Mouse (Mus musculus) G1E (cell line): ENCODE measurements around the gene Eya4.

Source experiments
- CTCF ChIP-seq: IDR thresholded peaks from 2 replicates; pipeline ENCODE4 v1.5.1; 2012; ENCODE audit warnings: low read depth, low read length, inconsistent platforms, mixed read lengths
- GATA1 ChIP-seq: IDR thresholded peaks from 2 replicates; pipeline ENCODE4 v1.6.1; 2012; ENCODE audit warnings: borderline replicate concordance, low read length, inconsistent platforms, mixed read lengths
- POLR2AphosphoS5 ChIP-seq: IDR thresholded peaks from 2 replicates; pipeline ENCODE4 v1.6.1; 2012; ENCODE audit warnings: low read depth, low read length, inconsistent platforms; ENCODE audit not compliant: insufficient replicate concordance
- TAL1 ChIP-seq: conservative IDR thresholded peaks from 2 replicates; pipeline ENCODE4 v1.6.1; 2012; ENCODE audit warnings: low read depth, low read length, inconsistent platforms, mixed read lengths

DNA sequence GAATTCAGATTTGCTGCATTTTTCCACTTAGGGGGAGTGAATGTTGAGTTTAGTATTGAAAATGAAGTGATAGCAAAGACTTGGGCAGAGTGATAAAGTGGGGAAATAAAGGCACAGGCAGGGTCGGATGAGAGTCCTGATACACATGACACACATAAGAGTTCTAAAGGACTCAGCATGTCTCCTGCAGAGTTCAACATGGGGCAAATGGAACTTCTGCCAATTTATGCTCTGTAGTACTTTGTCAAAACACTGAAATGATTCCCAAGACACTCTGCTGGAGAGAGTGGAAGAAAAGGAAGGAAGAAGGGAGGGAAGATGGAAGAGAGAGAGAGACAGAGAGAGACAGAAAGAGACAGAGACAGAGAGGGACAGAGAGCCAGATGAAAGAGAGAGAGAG, 222.6 kb downstream of the Eya4 start:
- no peak for TF ChIP-seq CTCF
- TF ChIP-seq TAL1 = no peak
- TF ChIP-seq POLR2AphosphoS5 = no peak
- TF ChIP-seq GATA1 = no peak
